9 mouse cellular contexts compared by ENCODE assay signal in genomic region chr3:53650003-53650748, GRCm38 (mm10). TPM values are rescaled to one million over a fixed set of nuclear protein-coding genes. Genes with fewer than 3 reads are reported as not detected.
A peak's percentile ranks its signal among the peaks of the same experiment; 100 is the strongest.
DNase-seq lines count a peak whose midpoint lies in the region; ATAC-seq lines count a peak whose summit lies in the region.
"Had no signal": no experiment of that assay in that cellular context is flagged by ENCODE, and none has a peak within 500 bp of the region (broad histone marks: within the 10 kb centered on the region; RNA-seq: fewer than 3 reads in every experiment).

No protein-coding gene starts in this region.

- ATAC-seq in cerebellum, adult (ENCODE audit: insufficient number of reproducible peaks, low FRiP score, low TSS enrichment): no peak
- no peak for ATAC-seq in lung, embryonic 16.5 days (ENCODE audit: low read depth)
- 0 out of 2 replicates have a peak, but pooled peaks have one; percentile 15 for ATAC-seq in hindbrain, embryonic 15.5 days (ENCODE audit: low FRiP score, low read depth)
- ATAC-seq in stomach, embryonic 15.5 days (ENCODE audit: insufficient read depth, low FRiP score, low read depth): no peak

- H3K4me3 ChIP-seq in lung, embryonic 16.5 days (ENCODE audit: low read length): peak overlapping the region; percentile 9
- H3K4me3 ChIP-seq in hindbrain, embryonic 15.5 days: no peak overlapping the region
- 0 out of 2 replicates have a peak overlapping the region, but pooled peaks have one; percentile 1 for H3K4me3 ChIP-seq in stomach, embryonic 15.5 days (replicated peaks)

- peak overlapping the region; percentile 32 for H3K4me2 ChIP-seq in lung, embryonic 16.5 days (ENCODE audit: low read depth, low read length)
- H3K4me2 ChIP-seq in hindbrain, embryonic 15.5 days: peak overlapping the region; percentile 17; the same call in 1 of the 2 replicates
- H3K4me2 ChIP-seq in stomach, embryonic 15.5 days: peak overlapping the region; percentile 35

- H3K27me3 ChIP-seq in lung, embryonic 16.5 days (ENCODE audit: control insufficient read depth, insufficient read depth, low read depth, low read length): no peaks in the 10 kb centered on the region; the same call in 1 of the 2 replicates
- H3K27me3 ChIP-seq in hindbrain, embryonic 15.5 days: peaks cover 2% of the 10 kb centered on the region
- H3K27me3 ChIP-seq in stomach, embryonic 15.5 days (replicated peaks): no peaks in the 10 kb centered on the region

- 5% methylated on average over 8 of the region's 8 CpGs for WGBS in lung, embryonic 16.5 days
- 6% methylated on average over 8 of the region's 8 CpGs for WGBS in hindbrain, embryonic 15.5 days
- 12% methylated on average over 8 of the region's 8 CpGs for WGBS in stomach, embryonic 15.5 days

- peak; percentile 58 to 60 for DNase-seq in cerebellum, postnatal 10 days
- no peak for DNase-seq in lung, adult 18-20 months
- DNase-seq in adrenal gland, postnatal 36 days: no peak
- DNase-seq in ovary, postnatal 10 days (ENCODE audit: low spot score): no peak

- H3K4me1 ChIP-seq in lung, embryonic 16.5 days (replicated peaks; ENCODE audit: control insufficient read depth, insufficient read depth, low read length): peaks cover 9% of the 10 kb centered on the region
- peaks cover 6% of the 10 kb centered on the region; the same call in 1 of the 2 replicates for H3K4me1 ChIP-seq in hindbrain, embryonic 15.5 days (replicated peaks)
- H3K4me1 ChIP-seq in stomach, embryonic 15.5 days: peaks cover 5% of the 10 kb centered on the region; the same call in 1 of the 2 replicates

- H3K9me3 ChIP-seq in lung, embryonic 16.5 days (ENCODE audit: control insufficient read depth, low read length): peaks cover 21% of the 10 kb centered on the region
- H3K9me3 ChIP-seq in hindbrain, embryonic 15.5 days: 0 out of 2 replicates have a peak, but pooled peaks cover 6% of the 10 kb centered on the region
- 0 out of 2 replicates have a peak, but pooled peaks cover 4% of the 10 kb centered on the region for H3K9me3 ChIP-seq in stomach, embryonic 15.5 days

- H3K36me3 ChIP-seq in lung, embryonic 16.5 days (ENCODE audit: control insufficient read depth, insufficient read depth, low read length): peaks cover 27% of the 10 kb centered on the region
- H3K36me3 ChIP-seq in hindbrain, embryonic 15.5 days: no peaks in the 10 kb centered on the region
- H3K36me3 ChIP-seq in stomach, embryonic 15.5 days: peaks cover 31% of the 10 kb centered on the region

- H3K9ac ChIP-seq in lung, embryonic 16.5 days (ENCODE audit: low read length): peak overlapping the region; percentile 37; the same call in 1 of the 2 replicates
- no peak overlapping the region for H3K9ac ChIP-seq in hindbrain, embryonic 15.5 days
- no peak overlapping the region for H3K9ac ChIP-seq in stomach, embryonic 15.5 days

- peak overlapping the region; percentile 20; the same call in 1 of the 2 replicates for H3K27ac ChIP-seq in lung, embryonic 16.5 days (ENCODE audit: low read length)
- no peak overlapping the region for H3K27ac ChIP-seq in hindbrain, embryonic 15.5 days (replicated peaks)
- peak overlapping the region; percentile 61 for H3K27ac ChIP-seq in stomach, embryonic 15.5 days
- H3K27ac ChIP-seq: macrophage had no signal

RNA-seq across cellular contexts. Expression of gene Frem2, which starts 7.0 kb away (rescaled TPM):
- polyA plus RNA-seq in lung, embryonic 16.5 days (2015; fragmentation: Nextera tagmentation; extraction: Ambion mirVana): 10.2 and 10.7 TPM in 2 replicates
- polyA plus RNA-seq in hindbrain, embryonic 15.5 days (2015; fragmentation: Nextera tagmentation; extraction: Ambion mirVana): 1.6 and 2.0 TPM in 2 replicates
- 11.6 and 12.0 TPM in 2 replicates for polyA plus RNA-seq in stomach, embryonic 15.5 days (2015; fragmentation: Nextera tagmentation; extraction: Ambion mirVana)
- under 1 TPM; 0.23 to 0.26 TPM for total RNA-seq in adrenal gland, postnatal 36 days (2021)
- polyA plus RNA-seq: macrophage had no signal

Comparison
In these comparisons a context has a peak if more than half of its experiments do, and no peak if none do; other contexts are left out.
1. DNase-seq: peak in cerebellum, postnatal 10 days (2 of 2); none in lung, adult 18-20 months (0 of 2), adrenal gland, postnatal 36 days (0 of 2) and ovary, postnatal 10 days (single experiment).
2. Peak in every context shown above with its lines, with median percentiles within 50 percentile points of each other: H3K4me2 ChIP-seq.